Mouse (Mus musculus): ENCODE measurements around the gene Kat2a.
"Not testable (repeated sequence)": the region's sequence is repeated elsewhere in the genome, so short reads cannot be mapped to it uniquely, and the experiment has no call there.

Gene Kat2a

GRCm38 (mm10) chr11:100673169-100673568 is 39.1 kb downstream of the Kat2a start:
- peak in 1 of 2 experiments; percentile 19 for DNase-seq (ENCODE audit: low spot score in 2 of 2)

GRCm38 (mm10) chr11:100671956-100672355 is 40.3 kb downstream of the Kat2a start:
- no peak for DNase-seq (ENCODE audit: low spot score in 2 of 2)

GRCm38 (mm10) chr11:100671049-100671448 is 41.2 kb downstream of the Kat2a start:
- DNase-seq (ENCODE audit: low spot score in 2 of 2), result no peak

- DNase-seq (ENCODE audit: low spot score in 2 of 2), result no peak
These were observed 52.5 kb downstream of the Kat2a start for GRCm38 (mm10) chr11:100659806-100660205.

GRCm38 (mm10) chr11:100656458-100656857 is 55.8 kb downstream of the Kat2a start:
- DNase-seq (ENCODE audit: low spot score in 2 of 2), result no peak

- DNase-seq (ENCODE audit: low spot score in 2 of 2), result not testable (repeated sequence)
These were observed 56.7 kb downstream of the Kat2a start for GRCm38 (mm10) chr11:100655589-100655988.
